Mouse (Mus musculus): Measurements from ENCODE around the gene Tmem203. TPM values are rescaled to one million over a fixed set of nuclear protein-coding genes. Genes with fewer than 3 reads are reported as not detected.

Tmem203 gene
- total RNA-seq, 2 experiments from 2014 or later: 8.4 to 10.9 TPM

DNA sequence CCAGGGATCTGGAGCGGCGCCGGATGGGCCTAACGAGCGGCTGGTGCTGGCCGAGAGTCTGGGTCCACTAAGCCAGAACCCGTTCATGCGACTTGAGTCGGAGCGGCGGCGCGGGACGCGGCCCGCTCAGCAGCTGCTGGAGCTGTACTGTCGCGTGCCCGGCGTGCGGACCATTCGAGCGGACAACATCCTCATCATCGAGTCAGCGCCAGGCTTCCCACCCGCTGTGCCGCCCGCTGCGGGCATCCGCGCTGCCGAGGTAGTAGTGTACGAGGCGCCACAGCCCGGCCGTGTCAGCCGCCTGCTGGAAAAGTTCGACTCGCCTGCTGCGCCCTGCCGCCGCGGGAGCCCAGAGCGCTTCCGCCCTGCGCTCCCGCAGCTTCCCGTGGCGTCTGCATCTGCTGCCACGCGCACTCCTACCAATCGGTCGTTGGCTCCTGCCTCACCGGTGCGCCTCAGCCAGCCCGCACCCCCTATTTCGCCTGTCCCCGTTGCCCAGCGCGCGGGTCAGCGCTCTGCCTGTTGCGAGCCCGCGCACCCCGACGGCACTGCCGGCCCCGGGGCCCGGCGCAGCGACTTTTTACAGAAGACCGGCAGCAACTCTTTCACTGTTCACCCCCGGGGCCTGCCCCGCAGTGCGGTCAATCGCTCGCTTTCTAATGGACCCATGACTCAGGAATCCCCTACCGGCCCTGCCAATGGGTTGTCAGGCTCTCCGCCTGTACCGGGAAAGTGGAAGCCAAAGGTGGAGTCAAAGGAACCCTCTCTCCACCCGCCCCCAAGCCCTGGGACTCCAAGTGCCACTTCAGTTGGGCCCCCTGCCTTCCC lies 7.8 kb downstream of the Tmem203 start:
- peak; percentile 14; the same call in 1 of the 2 replicates for ATAC-seq (ENCODE audit: poor library complexity, severe bottlenecking)

GRCm38 (mm10) chr2:25263623-25264285 lies 8.5 kb downstream of the Tmem203 start:
- ATAC-seq (ENCODE audit: poor library complexity, severe bottlenecking): no peak

DNA sequence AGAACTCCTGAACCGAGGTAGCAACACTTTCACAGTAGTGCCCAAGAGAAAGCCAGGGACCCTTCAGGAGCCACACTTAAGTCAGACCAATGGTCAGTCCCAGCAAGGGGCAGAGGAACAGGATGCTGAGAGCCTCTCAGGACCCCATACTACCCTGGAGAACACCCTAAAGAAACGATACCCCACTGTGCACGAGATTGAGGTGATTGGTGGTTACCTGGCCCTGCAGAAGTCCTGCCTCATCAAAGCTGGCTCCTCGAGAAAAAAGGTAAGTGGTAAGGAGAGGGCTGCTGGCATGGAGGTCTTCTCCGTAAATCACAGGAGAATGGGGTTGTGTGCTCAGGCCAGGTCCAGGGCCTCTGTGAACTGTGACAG lies 9.0 kb downstream of the Tmem203 start:
- ATAC-seq (ENCODE audit: poor library complexity, severe bottlenecking): no peak

- ATAC-seq (ENCODE audit: poor library complexity, severe bottlenecking): no peak
Measured at GRCm38 (mm10) chr2:25264851-25265250, 9.6 kb downstream of the Tmem203 start.

GRCm38 (mm10) chr2:25265897-25266656 lies 10.8 kb downstream of the Tmem203 start:
- ATAC-seq (ENCODE audit: poor library complexity, severe bottlenecking): peak; percentile 52

- no peak for ATAC-seq (ENCODE audit: poor library complexity, severe bottlenecking)
Measured at GRCm38 (mm10) chr2:25266720-25267119, 11.5 kb downstream of the Tmem203 start.

DNA sequence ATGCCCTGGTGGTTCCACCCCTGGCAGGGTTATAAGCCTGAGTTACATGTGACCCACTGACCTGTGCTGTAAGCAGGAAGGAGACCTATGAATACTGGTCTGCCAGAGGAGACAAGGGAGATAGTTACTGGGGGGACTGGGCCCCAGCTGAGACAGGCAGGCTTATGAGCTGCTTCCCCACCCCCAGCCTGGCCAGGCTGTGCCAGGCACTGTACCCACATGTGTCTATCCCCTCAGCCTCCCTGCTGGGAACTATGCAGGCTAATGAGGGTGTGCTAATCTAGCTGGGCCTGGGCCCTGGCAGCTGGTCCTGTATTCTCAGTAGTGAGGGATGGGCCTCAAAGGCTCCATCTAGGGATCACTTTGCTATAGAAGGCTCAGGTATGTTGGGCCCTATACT lies 12.0 kb downstream of the Tmem203 start:
- ATAC-seq (ENCODE audit: poor library complexity, severe bottlenecking): no peak

DNA sequence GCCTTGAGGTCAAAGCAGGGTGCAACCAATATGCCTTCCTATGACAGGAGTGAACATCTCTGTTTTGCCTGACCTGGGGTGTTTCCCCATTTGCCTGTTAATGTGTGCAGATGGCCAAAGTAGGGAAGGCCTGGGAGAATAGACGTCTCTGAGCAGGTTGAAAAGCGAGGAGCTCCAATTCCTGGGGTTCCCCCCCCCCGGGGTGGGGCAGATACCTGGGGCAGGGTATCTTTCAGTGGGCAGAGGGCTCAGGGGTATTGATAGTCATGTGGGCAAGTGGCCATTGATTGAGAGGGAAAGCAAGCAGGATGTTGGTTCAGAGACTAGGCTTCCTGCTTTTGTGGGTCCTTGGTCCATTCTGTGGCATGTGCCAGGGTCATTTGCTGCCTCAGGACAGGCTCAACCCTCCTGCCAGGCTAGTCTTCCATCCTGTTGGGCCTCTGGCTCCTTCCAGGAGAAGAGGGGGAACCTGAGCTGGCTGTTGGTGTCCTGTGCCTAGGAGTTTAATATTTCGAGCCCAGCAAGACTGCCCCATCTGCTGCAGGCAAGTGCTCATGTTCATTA lies 12.6 kb downstream of the Tmem203 start:
- no peak for ATAC-seq (ENCODE audit: poor library complexity, severe bottlenecking)

- ATAC-seq (ENCODE audit: poor library complexity, severe bottlenecking): peak; percentile 98
Measured at GRCm38 (mm10) chr2:25271827-25272511, 16.7 kb downstream of the Tmem203 start, which contains the start of the genes Ssna1 and Anapc2. TSS of gene Ssna1 (minus strand) at chr2:25272438. TSS of gene Anapc2 (plus strand) at chr2:25272478.

GRCm38 (mm10) chr2:25272515-25272914 lies 17.3 kb downstream of the Tmem203 start:
- ATAC-seq (ENCODE audit: poor library complexity, severe bottlenecking): no peak

GRCm38 (mm10) chr2:25273010-25273409 lies 17.8 kb downstream of the Tmem203 start:
- no peak for ATAC-seq (ENCODE audit: poor library complexity, severe bottlenecking)

DNA sequence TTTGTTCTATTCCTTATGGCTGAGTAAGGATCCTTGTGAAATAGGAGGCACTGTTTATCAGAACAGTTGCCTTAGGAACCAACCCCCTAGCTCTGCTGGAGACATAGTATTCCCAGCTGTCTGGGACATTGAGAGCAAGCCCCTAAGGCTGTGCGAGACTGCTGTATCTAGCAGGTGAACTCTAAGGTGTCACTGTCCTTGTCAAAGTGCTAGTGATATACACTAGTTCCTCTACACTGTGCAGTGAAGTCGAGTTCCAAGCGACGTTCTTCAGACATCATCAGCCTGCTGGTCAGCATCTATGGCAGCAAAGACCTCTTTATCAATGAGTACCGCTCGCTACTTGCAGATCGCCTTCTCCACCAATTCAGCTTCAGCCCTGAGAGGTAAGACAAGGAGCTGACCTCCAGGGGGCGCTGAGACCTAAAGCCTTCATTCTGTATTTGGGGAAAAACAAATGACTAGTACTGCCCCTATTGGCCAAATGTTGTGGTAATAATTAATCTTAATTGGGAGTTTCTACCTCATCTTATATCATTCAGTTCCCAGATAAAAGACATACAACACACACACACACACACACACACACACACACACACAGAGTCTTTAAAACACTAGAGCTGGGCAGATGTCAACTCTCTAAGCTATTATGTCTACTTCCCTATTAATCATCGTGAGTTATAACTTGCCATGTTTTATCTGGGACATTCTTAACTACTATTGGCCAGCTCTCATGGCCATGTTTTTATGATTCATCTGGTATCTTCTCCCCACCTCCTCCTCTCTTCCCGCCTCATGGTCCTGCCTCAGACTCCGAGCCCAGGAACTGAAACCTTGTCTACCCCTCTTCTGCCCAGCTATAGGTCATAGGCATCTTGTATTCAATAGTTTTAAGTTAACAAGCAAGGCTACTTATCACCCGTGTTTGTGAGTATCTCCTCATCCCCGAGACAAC lies 24.0 kb downstream of the Tmem203 start:
- ATAC-seq (ENCODE audit: poor library complexity, severe bottlenecking): peak; percentile 87

DNA sequence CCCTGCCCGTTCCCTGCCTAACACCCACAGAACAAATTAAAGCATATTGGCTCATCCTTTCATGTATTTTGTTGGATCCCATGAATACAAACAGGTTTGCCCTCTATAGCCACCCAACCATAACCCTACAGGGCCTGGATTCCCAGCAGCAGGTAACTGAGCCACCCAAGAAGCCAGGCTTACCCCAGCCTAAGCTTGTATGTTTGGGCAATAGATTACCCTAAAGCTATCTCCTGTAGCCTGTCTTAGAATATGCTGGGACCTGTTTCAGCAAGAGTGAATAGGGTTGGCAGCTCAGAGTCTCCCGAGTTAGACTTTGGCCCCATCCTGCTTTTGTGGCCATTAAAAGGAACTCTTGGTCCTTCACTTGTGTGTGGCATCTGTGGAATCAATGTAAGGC lies 30.3 kb downstream of the Tmem203 start:
- no peak for ATAC-seq (ENCODE audit: poor library complexity, severe bottlenecking)

DNA sequence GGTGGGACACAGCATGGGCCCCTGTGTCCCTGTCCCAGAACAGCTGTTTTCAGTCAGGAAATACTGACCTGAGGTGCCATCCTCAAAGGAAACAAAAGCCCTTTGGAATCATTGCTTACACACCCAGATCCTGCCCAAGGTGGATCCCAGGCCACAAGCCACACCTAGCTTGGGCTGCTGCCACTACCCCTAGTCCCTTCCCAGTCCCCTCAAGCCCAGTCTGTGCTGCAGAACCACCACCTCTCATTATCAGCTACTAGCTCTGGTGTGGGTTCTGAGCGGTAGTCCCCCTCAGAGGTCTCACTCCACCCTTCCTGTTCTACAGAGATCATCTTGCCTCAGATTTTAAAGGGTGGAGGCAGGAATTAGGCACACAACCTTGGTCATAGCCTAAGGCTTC lies 31.1 kb downstream of the Tmem203 start:
- ATAC-seq (ENCODE audit: poor library complexity, severe bottlenecking): no peak

DNA sequence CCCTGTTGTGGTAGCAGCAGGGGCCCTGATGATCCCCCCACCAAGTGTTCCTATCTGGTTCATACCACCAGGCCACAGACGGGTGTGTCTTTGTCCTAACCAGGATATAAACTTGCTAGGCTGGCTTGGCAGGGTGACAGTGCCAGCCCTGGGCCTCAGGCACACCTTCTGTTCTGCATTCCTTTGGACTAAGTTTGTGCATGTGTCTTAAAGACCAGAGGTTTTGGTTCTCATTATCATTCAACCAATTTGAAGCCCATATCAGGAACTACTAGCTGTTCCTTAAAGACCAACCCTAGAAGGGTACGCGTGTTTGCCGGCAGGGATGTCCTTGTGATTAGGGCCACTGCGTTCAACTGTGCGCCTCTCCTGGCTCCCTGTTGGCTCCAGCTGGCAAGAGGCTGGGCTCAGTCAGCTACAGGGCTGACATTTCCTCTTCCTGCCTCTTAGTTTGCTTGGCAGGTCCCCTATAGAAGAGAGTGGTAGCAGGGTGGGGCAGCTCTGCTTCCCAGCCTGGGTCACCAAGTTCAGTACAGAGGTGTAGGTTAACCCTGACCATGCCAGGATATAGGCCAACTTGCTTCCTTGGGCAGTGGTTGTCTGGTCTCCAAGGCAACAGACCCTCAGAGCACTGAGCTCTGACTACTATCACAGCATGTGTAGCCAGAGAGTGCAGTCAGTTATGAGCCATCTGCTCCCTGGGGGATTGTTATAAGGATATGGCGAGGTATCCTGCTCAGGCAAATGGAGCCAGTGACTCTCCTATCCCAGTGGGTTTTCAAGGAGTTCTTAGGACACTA lies 31.8 kb downstream of the Tmem203 start:
- no peak for ATAC-seq (ENCODE audit: poor library complexity, severe bottlenecking)

- no peak for ATAC-seq (ENCODE audit: poor library complexity, severe bottlenecking)
Measured at GRCm38 (mm10) chr2:25287927-25288649, 32.8 kb downstream of the Tmem203 start, which contains the start of gene Tmem210. TSS of gene Tmem210 (plus strand) at chr2:25288145.

- no peak for ATAC-seq (ENCODE audit: poor library complexity, severe bottlenecking)
Measured at GRCm38 (mm10) chr2:25288734-25289345, 33.6 kb downstream of the Tmem203 start.
